Mouse (Mus musculus) bone marrow macrophage, adult 2 months (primary cell): ENCODE results near the gene Ston2.

ENCODE experiments used
- CTCF ChIP-seq: IDR thresholded peaks from 2 replicates; pipeline ENCODE4 v1.5.1; 2012; ENCODE audit warnings: low read depth, mild to moderate bottlenecking, low read length, moderate library complexity
- POLR2A ChIP-seq: IDR thresholded peaks from 2 replicates; pipeline ENCODE4 v1.6.1; 2012; ENCODE audit warnings: mild to moderate bottlenecking, low read depth, low read length, borderline replicate concordance

DNA sequence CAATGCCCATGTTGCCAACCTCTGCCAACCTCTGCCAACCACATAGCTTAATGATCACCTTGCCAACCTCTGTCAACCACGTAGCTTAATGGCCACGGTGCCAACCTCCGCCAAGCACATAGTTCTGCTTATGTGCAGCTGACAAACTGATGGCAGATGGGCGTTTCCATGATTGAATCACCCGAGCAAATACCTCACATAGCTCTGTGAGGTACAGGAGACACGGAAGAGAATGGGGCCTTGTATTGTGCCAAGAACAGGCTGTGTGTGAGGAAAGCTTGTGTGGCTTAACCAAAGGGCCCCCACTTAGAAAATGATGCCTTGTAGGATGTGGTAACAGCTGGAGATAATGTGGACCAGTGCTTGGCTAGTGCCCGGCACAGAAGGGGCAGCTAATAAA lies 120.4 kb downstream of the Ston2 start:
- TF ChIP-seq CTCF (no peak), POLR2A (no peak)
